Mouse (Mus musculus): ENCODE results near the gene Avl9. TPM values are rescaled to one million over a fixed set of nuclear protein-coding genes. Genes with fewer than 3 reads are reported as not detected.

The Avl9 gene
- polyA plus RNA-seq, 1 experiment from 2014 or later = 16.5 TPM

DNA sequence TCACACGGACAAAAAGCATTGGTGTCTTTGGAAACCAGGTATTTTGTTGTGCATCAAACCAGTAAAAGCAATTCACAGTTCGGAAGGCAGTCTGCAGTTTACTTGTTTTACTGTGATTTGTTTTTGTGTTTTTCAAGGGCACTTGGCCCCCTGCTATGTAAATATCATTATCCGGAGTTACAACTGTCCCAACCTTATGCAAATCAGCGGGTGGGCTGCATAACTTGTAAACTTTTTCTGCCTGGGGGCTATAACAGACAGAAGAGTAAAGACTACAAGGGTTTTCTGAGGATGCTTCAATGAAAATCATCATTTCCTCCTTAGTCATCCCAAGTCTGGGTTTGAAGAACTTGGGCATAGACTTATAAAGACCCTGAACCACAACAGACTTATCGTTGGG is 64.9 kb downstream of the Avl9 start:
- no peak overlapping the region for H3K9ac ChIP-seq (ENCODE audit: low read length)
- 94% methylated on average over 5 of the region's 5 CpGs for WGBS

GRCm38 (mm10) chr6:56783561-56784272 is 69.0 kb downstream of the Avl9 start:
- H3K9ac ChIP-seq (ENCODE audit: low read length) = no peak overlapping the region
- no peak for ATAC-seq (ENCODE audit: insufficient number of reproducible peaks, low FRiP score, low TSS enrichment, low read depth)
- no peak overlapping the region for H3K4me3 ChIP-seq (ENCODE audit: low read depth, low read length)
- no peaks in the 10 kb centered on the region for H3K27me3 ChIP-seq (ENCODE audit: control insufficient read depth, insufficient read depth, low read length)
- WGBS = 88% methylated on average over 4 of the region's 4 CpGs
- peaks cover 15% of the 10 kb centered on the region for H3K36me3 ChIP-seq (ENCODE audit: control insufficient read depth, insufficient read depth, low read length)
- DNase-seq (ENCODE audit: low spot score) = no peak
- H3K4me1 ChIP-seq (ENCODE audit: control insufficient read depth, insufficient read depth, low read length) = no peaks in the 10 kb centered on the region
- H3K9me3 ChIP-seq (ENCODE audit: control insufficient read depth, low read length) = no peaks in the 10 kb centered on the region
- H3K4me2 ChIP-seq (ENCODE audit: low read depth, severe bottlenecking) = no peak overlapping the region
- no peak overlapping the region for H3K27ac ChIP-seq (replicated peaks; ENCODE audit: low read depth, low read length)

More for the DNA sequence above, 64.9 kb downstream of the Avl9 start:
- Histone ChIP-seq H3K9me3 (ENCODE audit: control insufficient read depth, low read length) (no peaks in the 10 kb centered on the region), H3K4me2 (ENCODE audit: low read depth, severe bottlenecking) (no peak overlapping the region), H3K27me3 (ENCODE audit: control insufficient read depth, insufficient read depth, low read length) (no peaks in the 10 kb centered on the region), H3K4me3 (ENCODE audit: low read depth, low read length) (no peak overlapping the region), H3K27ac (replicated peaks; ENCODE audit: low read depth, low read length) (no peak overlapping the region), H3K4me1 (ENCODE audit: control insufficient read depth, insufficient read depth, low read length) (no peaks in the 10 kb centered on the region), H3K36me3 (ENCODE audit: control insufficient read depth, insufficient read depth, low read length) (peaks cover 15% of the 10 kb centered on the region)
- no peak for DNase-seq (ENCODE audit: low spot score)
- ATAC-seq (ENCODE audit: insufficient number of reproducible peaks, low FRiP score, low TSS enrichment, low read depth) = no peak

GRCm38 (mm10) chr6:56785068-56785467 is 70.4 kb downstream of the Avl9 start:
- Histone ChIP-seq H3K4me3 (ENCODE audit: low read depth, low read length) (no peak overlapping the region), H3K9me3 (ENCODE audit: control insufficient read depth, low read length) (no peaks in the 10 kb centered on the region), H3K27me3 (ENCODE audit: control insufficient read depth, insufficient read depth, low read length) (no peaks in the 10 kb centered on the region), H3K36me3 (ENCODE audit: control insufficient read depth, insufficient read depth, low read length) (peaks cover 10% of the 10 kb centered on the region; the same call in 1 of the 2 replicates), H3K27ac (replicated peaks; ENCODE audit: low read depth, low read length) (no peak overlapping the region), H3K9ac (ENCODE audit: low read length) (no peak overlapping the region), H3K4me1 (ENCODE audit: control insufficient read depth, insufficient read depth, low read length) (no peaks in the 10 kb centered on the region), H3K4me2 (ENCODE audit: low read depth, severe bottlenecking) (no peak overlapping the region)
- DNase-seq (ENCODE audit: low spot score) (no peak), ATAC-seq (ENCODE audit: insufficient number of reproducible peaks, low FRiP score, low TSS enrichment, low read depth) (no peak)
- 93% methylated on average over 5 of the region's 5 CpGs for WGBS

GRCm38 (mm10) chr6:56787668-56788067 is 73.0 kb downstream of the Avl9 start:
- Histone ChIP-seq H3K4me2 (ENCODE audit: low read depth, severe bottlenecking) (no peak overlapping the region), H3K9me3 (ENCODE audit: control insufficient read depth, low read length) (no peaks in the 10 kb centered on the region), H3K4me3 (ENCODE audit: low read depth, low read length) (no peak overlapping the region), H3K9ac (ENCODE audit: low read length) (no peak overlapping the region), H3K27me3 (ENCODE audit: control insufficient read depth, insufficient read depth, low read length) (no peaks in the 10 kb centered on the region), H3K27ac (replicated peaks; ENCODE audit: low read depth, low read length) (no peak overlapping the region), H3K36me3 (ENCODE audit: control insufficient read depth, insufficient read depth, low read length) (peaks cover 9% of the 10 kb centered on the region; the same call in 1 of the 2 replicates), H3K4me1 (ENCODE audit: control insufficient read depth, insufficient read depth, low read length) (no peaks in the 10 kb centered on the region)
- DNase-seq (ENCODE audit: low spot score) (no peak), ATAC-seq (ENCODE audit: insufficient number of reproducible peaks, low FRiP score, low TSS enrichment, low read depth) (no peak)
- 93% methylated on average over 2 of the region's 2 CpGs for WGBS

- 92% methylated on average over 3 of the region's 3 CpGs for WGBS
- Histone ChIP-seq H3K9ac (ENCODE audit: low read length) (no peak overlapping the region), H3K4me3 (ENCODE audit: low read depth, low read length) (no peak overlapping the region), H3K27ac (replicated peaks; ENCODE audit: low read depth, low read length) (no peak overlapping the region), H3K27me3 (ENCODE audit: control insufficient read depth, insufficient read depth, low read length) (no peaks in the 10 kb centered on the region), H3K4me2 (ENCODE audit: low read depth, severe bottlenecking) (no peak overlapping the region), H3K9me3 (ENCODE audit: control insufficient read depth, low read length) (no peaks in the 10 kb centered on the region), H3K36me3 (ENCODE audit: control insufficient read depth, insufficient read depth, low read length) (peaks cover 7% of the 10 kb centered on the region; the same call in 1 of the 2 replicates), H3K4me1 (ENCODE audit: control insufficient read depth, insufficient read depth, low read length) (no peaks in the 10 kb centered on the region)
- no peak for DNase-seq (ENCODE audit: low spot score)
- no peak for ATAC-seq (ENCODE audit: insufficient number of reproducible peaks, low FRiP score, low TSS enrichment, low read depth)
Measured at GRCm38 (mm10) chr6:56789336-56789735, 74.6 kb downstream of the Avl9 start.

GRCm38 (mm10) chr6:56794834-56795233 is 80.1 kb downstream of the Avl9 start:
- WGBS = 92% methylated on average over 5 of the region's 5 CpGs

DNA sequence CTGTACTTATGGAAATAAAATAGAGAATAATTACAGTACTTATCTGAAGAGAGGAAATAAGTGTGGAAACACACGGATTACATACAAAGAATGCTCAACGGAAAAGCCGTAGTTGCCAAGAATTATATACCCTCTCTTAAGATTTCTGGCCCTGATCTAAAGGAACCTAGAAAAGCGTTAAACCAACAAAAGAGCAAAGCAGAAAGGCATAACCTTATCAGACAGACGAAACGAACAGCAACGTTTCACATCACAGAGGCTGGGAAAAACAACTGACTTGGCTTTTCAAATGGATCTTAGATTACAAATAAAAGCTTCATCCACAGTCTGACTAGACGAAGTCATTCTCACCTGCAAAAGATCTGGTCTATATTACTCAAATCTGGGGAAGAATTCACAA is 81.5 kb downstream of the Avl9 start:
- ATAC-seq (ENCODE audit: insufficient number of reproducible peaks, low FRiP score, low TSS enrichment, low read depth) (no peak), DNase-seq (ENCODE audit: low spot score) (no peak)
- H3K27ac ChIP-seq (replicated peaks; ENCODE audit: low read depth, low read length) = no peak overlapping the region
- H3K27me3 ChIP-seq (ENCODE audit: control insufficient read depth, insufficient read depth, low read length) = no peaks in the 10 kb centered on the region
- peak overlapping the region; percentile 97 for H3K9ac ChIP-seq (ENCODE audit: low read length)
- peak overlapping the region; percentile 65 for H3K4me2 ChIP-seq (ENCODE audit: low read depth, severe bottlenecking)
- no peaks in the 10 kb centered on the region for H3K9me3 ChIP-seq (ENCODE audit: control insufficient read depth, low read length)
- WGBS = 16% methylated on average over 8 of the region's 8 CpGs
- no peaks in the 10 kb centered on the region for H3K4me1 ChIP-seq (ENCODE audit: control insufficient read depth, insufficient read depth, low read length)
- H3K36me3 ChIP-seq (ENCODE audit: control insufficient read depth, insufficient read depth, low read length) = no peaks in the 10 kb centered on the region
- peak overlapping the region; percentile 58 for H3K4me3 ChIP-seq (ENCODE audit: low read depth, low read length)

More at GRCm38 (mm10) chr6:56794834-56795233, 80.1 kb downstream of the Avl9 start:
- Histone ChIP-seq H3K27ac (replicated peaks; ENCODE audit: low read depth, low read length) (no peak overlapping the region), H3K9ac (ENCODE audit: low read length) (no peak overlapping the region), H3K4me2 (ENCODE audit: low read depth, severe bottlenecking) (no peak overlapping the region), H3K4me1 (ENCODE audit: control insufficient read depth, insufficient read depth, low read length) (no peaks in the 10 kb centered on the region), H3K27me3 (ENCODE audit: control insufficient read depth, insufficient read depth, low read length) (no peaks in the 10 kb centered on the region), H3K36me3 (ENCODE audit: control insufficient read depth, insufficient read depth, low read length) (no peaks in the 10 kb centered on the region), H3K9me3 (ENCODE audit: control insufficient read depth, low read length) (no peaks in the 10 kb centered on the region), H3K4me3 (ENCODE audit: low read depth, low read length) (no peak overlapping the region)
- DNase-seq (ENCODE audit: low spot score) (no peak), ATAC-seq (ENCODE audit: insufficient number of reproducible peaks, low FRiP score, low TSS enrichment, low read depth) (no peak)

DNA sequence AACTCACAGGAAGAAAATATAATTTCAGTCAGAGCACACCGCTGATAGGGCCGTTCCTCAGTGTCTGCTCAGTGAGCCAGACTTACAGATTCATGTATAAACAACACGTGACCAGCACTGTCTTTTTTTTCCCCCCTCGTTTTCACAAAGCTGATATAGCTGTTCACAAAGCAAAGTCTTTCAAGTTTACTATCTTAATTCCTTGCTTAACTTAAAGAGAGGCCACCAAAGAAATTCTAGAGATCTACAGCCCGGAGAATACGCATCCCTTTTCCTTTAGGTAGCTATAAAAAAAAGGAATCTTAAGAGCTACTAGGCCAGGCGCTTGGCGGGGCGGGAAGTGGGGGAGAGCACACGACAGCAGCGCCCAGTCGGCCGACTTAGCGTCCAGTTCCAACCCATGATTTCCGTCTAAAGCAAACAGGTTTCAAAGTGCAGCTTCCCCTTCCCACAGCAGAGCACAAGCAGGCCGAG is 82.0 kb downstream of the Avl9 start:
- H3K4me1 ChIP-seq (ENCODE audit: control insufficient read depth, insufficient read depth, low read length) = no peaks in the 10 kb centered on the region
- peak overlapping the region; percentile 65 for H3K4me2 ChIP-seq (ENCODE audit: low read depth, severe bottlenecking)
- H3K9ac ChIP-seq (ENCODE audit: low read length) = peak overlapping the region; percentile 97
- H3K36me3 ChIP-seq (ENCODE audit: control insufficient read depth, insufficient read depth, low read length) = no peaks in the 10 kb centered on the region
- ATAC-seq (ENCODE audit: insufficient number of reproducible peaks, low FRiP score, low TSS enrichment, low read depth) (peak; percentile 8; the same call in 1 of the 2 replicates), DNase-seq (ENCODE audit: low spot score) (peak; percentile 59)
- H3K27me3 ChIP-seq (ENCODE audit: control insufficient read depth, insufficient read depth, low read length) = no peaks in the 10 kb centered on the region
- H3K27ac ChIP-seq (replicated peaks; ENCODE audit: low read depth, low read length) = peak overlapping the region; percentile 100
- peak overlapping the region; percentile 58 for H3K4me3 ChIP-seq (ENCODE audit: low read depth, low read length)
- WGBS = under 1% methylated on average over 16 of the region's 16 CpGs
- H3K9me3 ChIP-seq (ENCODE audit: control insufficient read depth, low read length) = no peaks in the 10 kb centered on the region
